Mouse (Mus musculus): ENCODE measurements around the gene Cpa1.

DNA sequence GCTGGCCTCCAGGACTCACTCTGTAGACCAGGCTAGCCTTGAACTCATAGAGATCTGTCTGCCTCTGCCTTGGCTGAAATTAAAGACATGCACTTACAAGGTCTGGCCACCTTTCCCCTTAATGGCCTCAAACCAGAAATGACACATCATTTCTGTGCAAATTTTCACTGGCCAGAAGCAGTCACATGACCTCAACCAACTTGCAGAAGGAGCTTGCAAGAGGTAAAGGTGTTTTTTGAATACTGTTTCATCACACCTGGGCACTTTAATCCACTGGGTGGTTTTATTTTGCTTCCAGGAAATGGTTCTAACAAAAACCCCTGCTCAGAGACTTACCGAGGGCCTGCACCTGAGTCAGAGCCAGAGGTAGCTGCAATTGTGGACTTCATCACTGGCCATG, 9.0 kb upstream of the Cpa1 start:
- TF ChIP-seq CHD2 (IDR thresholded peaks at IDR 0.05; ENCODE audit: low read depth, low read length) (no peak), ZNF384 (IDR thresholded peaks at IDR 0.05; ENCODE audit: low read depth, low read length) (no peak)

All from ES-E14 (cell line).